Mouse (Mus musculus): ENCODE results near the gene Fads1.

Fads1 gene

DNA sequence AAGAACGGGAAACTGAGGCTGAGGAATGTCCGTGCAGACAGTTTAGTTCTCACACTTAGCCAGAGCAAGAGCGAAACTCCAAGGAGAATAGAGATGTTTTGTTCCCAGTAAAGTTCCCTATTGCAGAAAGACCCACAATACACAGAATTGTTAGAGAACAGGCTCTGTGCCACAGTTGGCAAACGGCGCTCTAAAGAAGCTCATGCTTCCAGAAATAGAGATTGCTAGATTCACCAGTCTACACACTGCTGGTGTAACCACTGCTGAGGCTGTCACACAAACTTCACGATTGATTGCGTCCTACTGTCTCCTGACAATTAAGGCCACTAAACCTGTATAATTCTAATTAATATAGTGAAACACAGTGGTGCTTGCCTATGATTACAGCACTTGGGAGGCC, 1.5 kb upstream of the Fads1 start:
- no peak for DNase-seq

DNA sequence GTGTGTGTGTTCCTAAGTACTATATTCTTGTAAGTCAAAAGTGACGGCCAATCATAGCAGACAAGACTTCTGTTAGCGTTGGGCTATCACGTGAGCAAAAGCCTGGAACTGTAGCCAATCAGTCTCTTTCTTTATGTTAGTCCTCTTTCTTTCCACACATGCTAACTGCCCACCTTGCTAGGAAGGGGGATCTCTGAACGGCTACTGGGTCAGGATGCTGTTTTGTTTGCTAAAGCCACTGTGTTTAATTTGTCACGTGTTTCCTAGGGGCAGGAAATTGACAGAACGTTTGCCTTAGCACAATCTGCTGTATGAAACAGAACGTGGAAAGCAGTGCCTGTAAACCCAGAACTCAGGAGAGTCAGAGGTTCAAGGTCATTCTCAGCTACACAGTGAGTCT, 546 bp upstream of the Fads1 start:
- DNase-seq: no peak

DNA sequence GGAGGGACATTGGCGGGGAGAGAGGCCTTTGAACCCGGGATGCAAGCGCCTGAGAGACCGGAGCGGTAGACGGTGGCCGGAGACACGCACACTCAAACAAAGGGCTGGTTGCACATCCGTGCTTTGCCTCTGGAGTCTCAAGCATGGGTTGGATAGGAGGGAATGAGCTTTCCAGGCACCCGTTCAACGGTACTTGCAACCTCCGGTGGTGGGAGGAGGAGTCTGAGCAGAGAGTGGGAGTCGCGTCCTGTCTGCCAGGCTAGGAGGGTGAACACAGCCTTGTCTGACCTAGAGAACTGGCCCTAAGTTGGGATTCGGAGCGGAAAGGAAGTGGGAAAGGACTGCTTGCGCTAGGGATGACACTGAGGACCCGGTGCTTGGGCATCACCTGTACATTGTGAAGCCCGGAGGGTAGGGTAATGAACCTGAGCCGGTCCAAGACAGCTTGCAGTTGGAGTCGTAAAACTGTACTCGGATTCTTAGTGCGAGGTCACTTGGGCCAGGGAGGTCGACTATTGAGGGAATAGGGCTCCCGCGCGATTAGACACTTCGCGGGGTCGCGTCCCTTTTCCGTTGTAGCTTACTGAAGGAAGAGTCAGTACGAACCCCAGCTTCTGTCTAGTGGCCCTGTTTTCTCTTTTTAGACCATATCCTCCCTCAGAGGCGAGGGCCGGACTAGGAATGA, 753 bp downstream of the Fads1 start:
- peak; percentile 80 for DNase-seq

DNA sequence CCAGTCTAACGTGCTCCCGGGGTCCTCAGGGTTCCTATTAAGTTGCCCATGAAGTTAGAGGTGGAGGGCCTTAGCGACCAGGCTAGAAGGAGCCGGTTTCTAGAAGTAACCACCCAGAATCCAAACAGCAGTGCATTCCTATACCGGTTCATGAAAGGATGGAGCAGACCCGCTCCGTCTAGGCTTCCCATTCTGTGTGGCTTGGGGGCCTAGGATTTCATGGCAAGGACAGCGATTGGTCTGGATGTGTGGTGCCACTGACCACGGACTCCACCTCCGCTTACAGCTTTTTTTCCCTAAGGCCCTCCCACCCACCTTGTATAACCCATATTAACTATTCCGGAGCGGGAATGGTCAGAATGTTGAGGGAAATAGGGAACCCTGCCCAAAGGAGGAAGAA, 1.4 kb downstream of the Fads1 start:
- DNase-seq: peak; percentile 65

DNA sequence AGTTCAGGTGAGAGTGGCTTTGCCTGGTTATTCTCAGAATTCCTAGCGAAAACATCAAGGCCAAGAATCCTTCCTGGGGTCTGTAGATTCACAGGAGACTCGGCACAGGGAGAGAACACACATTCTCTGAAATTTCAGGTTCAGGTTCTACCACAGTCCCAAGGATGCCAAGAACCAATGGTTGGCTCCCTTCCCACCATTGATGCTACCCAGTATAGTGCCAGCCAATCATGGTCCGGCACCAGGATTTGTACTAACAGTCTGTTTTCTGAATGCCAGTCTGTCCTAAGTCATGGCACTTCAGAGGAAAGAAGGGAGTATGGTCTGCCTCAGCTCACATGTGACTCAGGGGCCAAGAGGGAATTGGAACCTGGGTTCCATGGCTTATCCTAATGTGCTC, 3.2 kb downstream of the Fads1 start:
- DNase-seq: no peak

DNA sequence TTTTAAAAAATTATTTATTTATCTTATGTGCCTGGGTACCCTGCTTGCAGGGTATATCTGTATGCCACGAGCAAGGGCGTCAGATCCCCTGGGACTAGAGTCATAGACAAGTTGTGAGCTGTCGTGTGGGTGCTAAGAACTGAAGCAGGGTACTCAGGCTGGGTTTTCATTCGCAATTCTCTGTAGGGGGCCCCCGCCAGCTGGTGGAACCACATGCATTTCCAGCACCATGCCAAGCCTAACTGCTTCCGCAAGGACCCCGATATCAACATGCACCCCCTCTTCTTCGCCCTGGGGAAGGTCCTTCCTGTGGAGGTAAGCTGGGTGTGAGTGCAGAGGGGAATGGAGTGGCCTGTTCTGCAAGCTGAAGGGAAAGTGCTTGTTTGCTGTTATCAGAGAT, 3.9 kb downstream of the Fads1 start:
- DNase-seq: no peak

DNA sequence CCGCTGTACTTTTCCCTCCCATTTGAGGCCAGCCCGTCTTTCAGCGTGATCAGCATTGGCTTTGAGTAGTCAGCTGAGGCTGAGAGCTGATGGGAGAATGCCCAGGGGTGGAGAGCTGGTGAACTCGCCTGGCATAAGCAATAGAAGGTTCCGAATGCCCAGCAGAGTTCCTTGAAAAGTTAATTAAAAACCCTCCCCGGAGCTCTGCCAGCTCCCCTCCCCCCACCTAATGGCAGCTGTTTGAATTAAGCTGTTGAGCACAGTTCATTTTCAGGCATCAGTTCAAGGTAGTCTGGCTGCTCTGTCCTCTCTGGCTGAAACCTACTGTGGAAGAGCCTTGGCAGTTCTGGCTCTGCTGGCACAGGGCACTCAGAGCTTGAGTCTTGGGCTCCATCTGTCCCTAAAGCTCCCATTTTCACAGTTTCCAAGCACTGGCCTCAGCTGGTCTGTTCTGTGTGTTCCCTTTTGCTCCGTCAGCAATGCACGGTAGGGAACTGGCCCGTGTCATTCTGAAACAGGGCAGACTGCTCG, 5.7 kb downstream of the Fads1 start:
- DNase-seq: peak; percentile 32

DNA sequence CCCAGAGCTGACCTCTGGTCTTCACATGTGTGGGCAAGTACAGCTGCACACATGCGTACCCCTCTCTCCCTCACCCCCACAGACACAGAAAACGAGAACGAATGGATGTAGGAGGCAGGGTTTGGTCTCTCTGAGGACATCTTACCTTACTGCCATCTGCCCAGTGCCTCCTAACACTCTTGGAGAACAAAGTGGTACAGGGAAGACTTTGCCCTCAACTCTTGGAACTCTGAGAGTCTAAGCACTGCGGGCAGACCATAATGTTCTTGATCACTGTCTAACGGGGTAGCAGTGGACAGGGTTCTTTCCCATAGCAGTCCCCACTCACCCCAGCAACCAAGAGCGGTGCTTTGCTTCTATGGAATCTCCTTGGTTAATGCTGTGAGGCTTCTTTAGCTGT, 6.3 kb downstream of the Fads1 start:
- no peak for DNase-seq

DNA sequence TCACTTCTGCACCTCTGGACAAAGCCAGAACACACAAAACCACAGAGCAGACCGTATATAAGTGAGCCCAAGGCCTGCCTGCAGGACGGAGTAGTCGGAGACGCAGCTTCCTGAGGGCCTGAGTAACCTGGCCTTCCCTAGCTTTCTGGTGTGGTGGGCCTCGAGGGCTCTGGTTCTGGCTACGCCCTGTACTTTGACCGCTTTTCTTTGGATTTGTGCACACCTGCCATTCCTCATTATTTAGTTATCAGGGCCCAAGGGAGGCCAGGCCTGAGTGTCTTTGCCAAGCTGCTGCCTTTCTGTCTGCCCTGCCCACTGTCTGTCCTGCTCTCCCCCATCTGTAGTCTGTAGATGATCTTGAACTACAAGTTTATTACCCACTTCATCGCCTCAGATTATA, 7.3 kb downstream of the Fads1 start:
- DNase-seq: no peak

DNA sequence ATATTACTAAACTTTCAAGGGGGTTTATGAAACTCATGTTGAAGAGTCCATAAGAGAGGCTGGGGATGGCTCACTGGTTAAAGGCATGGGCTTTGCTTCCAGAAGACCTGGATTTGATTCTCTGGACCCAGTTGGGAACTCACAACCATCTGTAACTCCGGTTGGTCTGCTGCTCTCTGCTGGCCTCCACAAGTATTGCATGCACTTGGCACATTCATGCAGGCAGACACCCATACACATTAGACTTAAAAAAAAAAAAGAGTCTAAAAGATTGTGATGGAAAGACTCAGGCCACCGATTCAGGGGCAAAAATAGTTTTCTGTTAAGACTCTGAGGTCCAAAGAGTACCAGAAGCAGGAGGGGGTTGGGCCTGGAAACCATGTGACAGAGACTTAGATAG, 8.1 kb downstream of the Fads1 start:
- DNase-seq: peak; percentile 90

DNA sequence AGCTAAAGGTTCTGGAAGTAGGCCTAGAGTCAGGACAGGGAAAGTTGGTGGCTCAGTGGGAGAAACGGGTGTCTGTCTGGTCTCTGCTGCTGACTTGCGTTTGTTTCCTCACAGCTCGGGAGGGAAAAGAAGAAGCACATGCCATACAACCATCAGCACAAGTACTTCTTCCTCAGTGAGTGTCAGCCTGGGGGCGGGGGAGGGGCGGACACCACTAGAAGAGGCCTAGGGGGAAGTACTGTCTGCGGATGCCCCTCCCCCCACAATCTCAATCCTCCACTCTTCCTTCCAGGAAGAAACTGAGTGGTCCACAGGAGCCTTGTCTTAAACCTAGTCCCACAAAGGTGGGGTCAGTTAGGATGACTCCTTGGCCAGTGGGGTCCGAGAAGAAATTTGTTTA, 8.6 kb downstream of the Fads1 start:
- DNase-seq: peak; percentile 42

DNA sequence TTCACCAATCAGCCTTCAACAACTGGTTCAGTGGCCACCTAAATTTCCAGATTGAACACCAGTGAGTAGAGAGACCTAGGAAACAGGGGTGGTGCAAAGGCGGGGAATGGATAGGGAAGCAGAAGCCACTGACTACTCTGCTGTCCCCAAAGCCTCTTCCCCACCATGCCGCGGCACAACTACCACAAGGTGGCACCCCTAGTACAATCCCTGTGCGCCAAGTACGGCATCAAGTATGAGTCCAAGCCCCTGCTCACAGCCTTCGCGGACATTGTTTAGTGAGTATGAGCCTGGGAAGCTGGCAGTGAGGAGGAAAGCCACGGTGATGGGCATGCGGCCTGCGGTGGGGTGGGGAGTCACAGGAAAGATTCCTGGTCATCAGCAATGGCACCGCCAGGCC, 11.6 kb downstream of the Fads1 start:
- no peak for DNase-seq

DNA sequence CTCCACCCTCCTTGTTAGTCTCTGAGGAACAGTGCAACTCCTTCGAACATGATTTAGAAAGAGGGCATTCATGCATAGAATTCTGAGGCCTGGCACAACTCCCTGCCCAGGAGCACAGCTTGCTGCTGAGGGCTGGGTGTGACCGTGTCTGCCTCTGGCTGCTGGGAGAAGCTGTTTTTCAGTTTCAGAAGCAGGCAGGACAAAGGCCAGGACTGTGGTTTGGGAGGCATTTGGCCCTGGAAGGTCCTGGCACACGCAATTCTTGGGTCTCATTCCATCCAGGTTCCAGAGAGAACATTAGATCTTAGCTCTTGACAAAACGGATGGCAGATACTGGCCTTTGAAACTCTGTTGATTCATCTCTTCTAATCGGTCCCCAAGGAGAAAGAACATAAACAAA, 12.6 kb downstream of the Fads1 start:
- no peak for DNase-seq

DNA sequence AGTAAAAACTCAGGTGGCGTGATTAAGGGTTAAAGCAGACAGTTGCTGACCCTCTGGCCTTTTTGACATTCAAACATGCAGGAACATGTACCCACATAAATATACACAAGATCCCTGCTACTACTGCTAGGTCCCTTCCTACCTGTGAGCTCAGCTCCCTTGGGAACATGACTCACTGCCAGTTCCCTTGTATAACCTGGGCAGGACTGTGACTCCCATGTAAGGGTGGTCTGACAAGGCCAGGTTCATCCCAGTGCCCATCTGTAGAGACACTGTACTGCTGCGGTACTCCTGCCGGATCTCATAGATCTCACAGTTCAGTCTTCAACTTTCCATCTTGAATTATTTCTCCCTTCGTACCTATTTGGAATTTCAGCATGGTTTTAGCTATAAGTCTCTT, 14.4 kb downstream of the Fads1 start:
- DNase-seq: no peak

DNA sequence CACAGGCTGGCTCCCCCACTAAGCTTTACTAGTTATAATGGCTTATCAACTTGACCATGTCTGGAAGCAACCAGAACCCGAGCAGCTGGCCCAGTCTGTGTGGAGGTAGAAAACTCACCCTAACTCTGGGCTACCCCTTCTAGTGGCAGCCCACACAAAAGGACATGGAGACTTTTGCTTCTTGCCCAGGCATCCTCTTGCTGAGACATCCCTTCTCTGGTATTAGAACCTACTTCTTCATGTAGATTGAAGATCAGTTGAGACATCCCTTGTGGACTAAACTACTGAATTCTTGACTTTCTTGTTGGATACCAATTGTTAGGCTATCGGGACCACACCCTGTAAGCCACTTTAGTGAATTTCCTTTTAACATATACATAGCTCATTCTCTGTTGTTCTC, 15.6 kb downstream of the Fads1 start:
- DNase-seq: no peak

DNA sequence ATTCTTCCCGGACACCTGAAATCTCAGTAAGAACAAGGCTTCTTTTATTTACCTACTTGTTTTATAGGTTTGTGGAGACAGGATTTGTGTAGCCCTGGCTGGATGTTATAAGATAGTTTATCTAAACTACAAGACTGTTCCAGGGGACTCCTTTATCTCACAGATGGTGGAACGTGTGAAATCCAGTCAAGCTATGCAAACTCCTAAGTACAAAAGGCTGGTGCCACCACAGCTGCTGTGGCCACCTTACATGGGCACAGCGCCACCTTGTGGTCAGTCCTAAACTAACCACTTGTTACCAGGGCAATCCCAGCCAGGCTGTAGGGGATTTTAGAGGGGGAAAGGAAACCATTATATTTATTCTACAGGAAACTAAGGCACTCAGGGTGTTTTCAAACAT, 16.0 kb downstream of the Fads1 start:
- peak; percentile 87 for DNase-seq

DNA sequence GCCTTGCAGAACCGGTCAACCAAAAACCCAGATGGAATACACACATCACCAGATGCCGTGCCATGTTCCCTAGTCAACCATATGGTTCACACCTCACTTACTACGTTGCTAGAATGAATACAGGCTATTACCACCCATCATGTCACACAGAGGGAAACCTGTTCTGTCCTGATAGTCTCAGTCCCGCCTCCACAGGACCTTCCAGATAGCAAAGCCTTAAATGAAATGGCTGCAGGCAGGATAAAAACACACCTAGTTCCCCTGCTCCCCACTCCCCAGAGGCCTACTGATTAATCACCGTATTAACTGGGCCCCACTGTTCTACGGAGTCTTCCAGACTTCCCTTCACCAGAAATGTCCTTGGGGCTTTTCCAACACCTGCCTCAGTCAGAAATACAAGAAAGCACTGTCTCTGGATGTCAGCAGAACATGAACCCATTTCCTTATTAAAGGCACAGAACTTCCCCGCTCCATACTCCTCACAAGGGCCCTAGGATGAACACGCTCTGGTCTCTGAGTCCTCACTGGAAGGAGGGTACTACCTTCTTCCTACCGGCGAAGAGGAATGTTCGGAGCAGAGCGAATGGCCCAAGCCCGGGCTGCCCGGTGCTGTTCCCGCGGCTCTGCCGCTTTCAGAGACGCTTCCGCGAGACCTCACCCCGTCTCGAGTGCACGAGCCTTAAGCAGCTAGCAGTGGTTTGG, 20.6 kb downstream of the Fads1 start:
- DNase-seq: no peak

DNA sequence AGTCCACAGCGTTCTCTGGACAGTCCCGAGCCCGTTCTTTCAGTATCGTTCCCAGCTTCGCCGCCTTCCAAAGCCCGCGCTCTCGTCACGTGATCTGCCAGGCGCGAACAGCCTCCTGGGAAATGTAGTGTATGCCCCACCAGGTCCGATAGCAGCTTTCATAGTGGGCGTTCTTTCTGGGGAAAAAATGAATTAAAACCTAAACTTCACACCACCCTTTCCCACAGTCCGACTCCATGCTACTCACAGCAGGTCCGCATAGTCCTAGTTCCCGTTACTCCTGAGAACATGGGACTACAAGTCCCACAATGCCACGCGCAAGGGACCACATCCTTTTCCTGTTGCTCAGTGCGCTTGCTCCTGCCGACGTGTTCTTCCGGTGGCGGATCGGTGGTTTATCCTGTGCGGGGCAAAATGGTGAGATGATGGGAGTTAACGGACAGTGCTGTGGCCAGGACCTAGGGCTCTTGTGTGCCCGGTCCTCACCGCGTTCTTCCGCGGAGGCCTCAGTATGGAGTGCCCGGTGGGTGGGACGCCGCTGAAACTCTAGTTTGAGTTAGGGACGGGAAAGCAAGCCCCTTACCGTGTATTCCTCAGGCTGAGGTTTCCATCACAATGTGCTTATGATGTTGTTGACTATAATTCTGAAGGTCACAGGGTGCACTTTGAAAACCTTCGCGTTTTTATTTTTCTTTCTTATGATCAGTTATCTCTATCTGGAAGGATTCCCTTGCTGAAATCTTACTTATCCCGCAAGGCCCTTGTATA, 21.3 kb downstream of the Fads1 start, which contains the start of the genes Tmem258 and Fen1:
Gene Tmem258 (plus strand): TSS at position 167 of the 768 bp plus-strand sequence.
Gene Fen1 (minus strand): TSS at position 322 of the 768 bp plus-strand sequence.
- DNase-seq: peak; percentile 96

DNA sequence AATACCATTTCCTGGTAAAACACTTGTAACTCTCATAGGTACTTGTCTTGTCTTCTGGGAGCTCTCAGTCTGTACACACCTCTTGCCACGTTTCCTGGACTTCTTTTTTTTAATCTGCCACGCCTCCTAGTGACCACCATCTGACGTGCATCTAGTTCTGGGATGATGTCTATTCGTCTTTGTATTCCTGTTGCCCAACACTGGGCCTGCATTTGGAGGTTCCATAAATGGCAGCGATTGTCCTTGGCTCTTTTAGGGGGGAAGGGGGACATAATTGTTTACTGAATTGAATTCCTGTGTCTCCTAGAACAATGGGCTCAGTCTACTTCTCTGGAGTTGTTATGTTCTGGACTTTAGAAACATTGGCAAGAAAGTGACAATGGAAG, 21.9 kb downstream of the Fads1 start:
- peak; percentile 90 for DNase-seq

DNA sequence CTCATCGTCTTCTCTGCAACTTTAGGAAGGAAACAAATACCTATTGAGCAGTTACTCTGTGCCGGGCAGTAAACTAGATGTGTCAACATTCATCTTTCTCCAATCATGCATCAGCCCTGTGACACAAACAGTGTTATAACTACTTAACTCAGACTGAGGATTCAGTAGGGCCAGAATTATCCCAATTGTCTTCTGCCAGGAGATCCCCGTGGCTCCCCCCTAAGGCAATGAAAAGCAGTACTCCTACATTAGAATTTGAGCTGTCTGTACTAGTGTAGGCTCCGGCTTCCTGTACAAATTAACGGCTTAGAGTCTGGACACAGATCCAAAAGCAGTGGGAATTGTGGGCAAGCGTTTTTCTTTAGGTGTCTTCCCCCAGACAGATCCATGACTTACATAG, 22.4 kb downstream of the Fads1 start:
- DNase-seq: peak; percentile 34

DNA sequence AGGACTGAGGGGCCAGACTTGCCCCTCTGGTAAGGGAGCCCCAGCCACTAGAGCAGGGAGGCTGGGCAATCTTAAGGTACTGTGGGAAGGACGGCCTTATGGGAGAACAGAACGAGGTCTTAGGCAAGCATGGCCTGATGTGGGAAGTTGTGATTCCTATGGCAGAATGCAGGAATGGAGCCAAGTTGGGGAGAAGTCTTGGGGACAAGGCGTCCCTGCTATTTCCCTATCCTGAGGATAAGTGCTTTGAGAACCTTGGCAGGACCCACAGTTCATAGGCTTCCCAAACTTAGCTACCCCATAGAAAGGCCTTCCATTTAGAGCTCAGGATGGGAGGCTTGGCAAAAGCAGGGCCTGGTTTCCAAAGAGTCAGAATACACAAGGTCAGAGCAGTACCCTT, 26.2 kb downstream of the Fads1 start:
- no peak for DNase-seq

DNA sequence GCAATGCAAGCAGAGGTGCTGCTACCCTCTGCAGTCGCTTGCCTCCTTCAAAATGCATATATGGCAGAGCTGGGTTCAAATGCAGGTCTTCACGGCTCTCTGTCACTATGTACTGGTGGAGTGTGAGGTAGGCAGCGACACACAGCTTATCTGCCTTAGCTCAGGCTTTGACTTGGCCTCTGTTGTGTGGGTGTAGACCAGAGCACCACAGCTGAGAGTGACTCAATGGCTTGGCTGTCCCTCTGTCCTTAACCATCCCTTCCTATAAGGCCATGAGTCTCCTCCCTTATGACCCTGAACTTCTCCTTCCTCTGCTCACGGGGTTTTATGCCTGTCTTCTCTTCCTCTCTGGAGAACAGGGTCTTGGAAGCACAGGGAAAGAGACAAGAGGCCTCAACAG, 28.2 kb downstream of the Fads1 start:
- DNase-seq: no peak

DNA sequence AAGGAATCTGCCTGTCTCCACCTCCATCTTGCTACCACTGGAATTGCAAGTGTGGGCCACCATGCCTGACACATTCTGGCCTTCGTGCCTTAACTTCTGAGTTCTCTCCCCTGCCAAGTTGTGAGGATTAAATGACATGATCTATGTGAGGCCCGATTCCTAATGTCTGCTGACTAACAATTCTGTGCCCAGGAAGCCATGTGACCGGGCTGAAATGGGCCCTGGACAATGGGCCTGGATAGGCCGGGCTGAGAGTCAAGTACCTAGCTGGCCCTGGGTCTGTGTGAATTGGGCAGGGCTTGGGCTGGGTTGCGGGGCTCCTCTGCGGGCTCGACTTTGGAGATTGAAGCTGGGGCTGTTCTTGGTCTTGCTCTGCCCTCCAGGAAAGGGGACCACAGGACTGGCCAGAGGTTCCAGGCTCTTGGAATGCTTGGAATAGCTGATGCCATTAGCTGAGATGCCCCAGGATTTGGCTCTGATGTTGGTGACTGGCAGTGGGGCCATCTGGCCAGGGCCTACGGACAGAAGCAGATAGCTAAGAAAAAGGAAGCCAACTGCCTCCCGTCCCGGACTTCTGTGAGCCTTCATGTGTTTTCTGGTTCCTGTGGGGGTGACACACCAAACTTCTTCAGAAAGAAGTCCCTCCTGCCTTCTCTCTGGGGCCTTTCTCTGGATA, 31.2 kb downstream of the Fads1 start:
- DNase-seq: no peak

Measured in lung, postnatal 36 days (tissue).